Mouse (Mus musculus): ENCODE measurements around the gene Pltp.
A peak's percentile ranks its signal among the peaks of the same experiment; 100 is the strongest.

The Pltp gene

GRCm38 (mm10) chr2:164850061-164850460 lies 7.5 kb downstream of the Pltp start:
- DNase-seq (ENCODE audit: low read depth, low spot score): peak; percentile 67

GRCm38 (mm10) chr2:164845782-164846181 lies 11.7 kb downstream of the Pltp start:
- peak; percentile 52 for DNase-seq (ENCODE audit: low read depth, low spot score)

GRCm38 (mm10) chr2:164835164-164835563 lies 22.3 kb downstream of the Pltp start:
- no peak for DNase-seq (ENCODE audit: low read depth, low spot score)

GRCm38 (mm10) chr2:164834531-164834930 lies 23.0 kb downstream of the Pltp start:
- DNase-seq (ENCODE audit: low read depth, low spot score): peak; percentile 46

- DNase-seq (ENCODE audit: low read depth, low spot score): peak; percentile 92
These were observed 24.1 kb downstream of the Pltp start, which contains the start of gene Neurl2 for GRCm38 (mm10) chr2:164833314-164833959. Neurl2 (minus strand) TSS chr2:164833456.

GRCm38 (mm10) chr2:164832748-164833301 lies 24.7 kb downstream of the Pltp start, which contains the start of gene Ctsa:
Ctsa (plus strand) TSS chr2:164832873.
- DNase-seq (ENCODE audit: low read depth, low spot score): peak; percentile 88

GRCm38 (mm10) chr2:164832032-164832747 lies 25.3 kb downstream of the Pltp start:
- DNase-seq (ENCODE audit: low read depth, low spot score): no peak

- DNase-seq (ENCODE audit: low read depth, low spot score): no peak
These were observed 26.5 kb downstream of the Pltp start for GRCm38 (mm10) chr2:164831029-164831428.

GRCm38 (mm10) chr2:164829090-164829489 lies 28.4 kb downstream of the Pltp start:
- no peak for DNase-seq (ENCODE audit: low read depth, low spot score)

- DNase-seq (ENCODE audit: low read depth, low spot score): no peak
These were observed 29.1 kb downstream of the Pltp start, which contains the start of gene Spata25 for GRCm38 (mm10) chr2:164828437-164828836. Spata25 (minus strand) TSS chr2:164828537.

GRCm38 (mm10) chr2:164827146-164827850 lies 30.2 kb downstream of the Pltp start:
- no peak for DNase-seq (ENCODE audit: low read depth, low spot score)

- no peak for DNase-seq (ENCODE audit: low read depth, low spot score)
These were observed 32.0 kb downstream of the Pltp start for GRCm38 (mm10) chr2:164825521-164825920.

GRCm38 (mm10) chr2:164823969-164824368 lies 33.5 kb downstream of the Pltp start:
- no peak for DNase-seq (ENCODE audit: low read depth, low spot score)

GRCm38 (mm10) chr2:164823181-164823585 lies 34.3 kb downstream of the Pltp start:
- no peak for DNase-seq (ENCODE audit: low read depth, low spot score)

GRCm38 (mm10) chr2:164822636-164823165 lies 34.8 kb downstream of the Pltp start, which contains the start of gene Zswim1:
Zswim1 (plus strand) TSS chr2:164822686.
- peak; percentile 99 for DNase-seq (ENCODE audit: low read depth, low spot score)

GRCm38 (mm10) chr2:164821060-164821459 lies 36.5 kb downstream of the Pltp start:
- DNase-seq (ENCODE audit: low read depth, low spot score): no peak

- DNase-seq (ENCODE audit: low read depth, low spot score): no peak
These were observed 39.8 kb downstream of the Pltp start for GRCm38 (mm10) chr2:164817703-164818102.

GRCm38 (mm10) chr2:164817206-164817605 lies 40.3 kb downstream of the Pltp start:
- no peak for DNase-seq (ENCODE audit: low read depth, low spot score)

GRCm38 (mm10) chr2:164815821-164816220 lies 41.7 kb downstream of the Pltp start:
- DNase-seq (ENCODE audit: low read depth, low spot score): no peak

GRCm38 (mm10) chr2:164815348-164815747 lies 42.2 kb downstream of the Pltp start:
- DNase-seq (ENCODE audit: low read depth, low spot score): no peak

GRCm38 (mm10) chr2:164813557-164813956 lies 44.0 kb downstream of the Pltp start:
- DNase-seq (ENCODE audit: low read depth, low spot score): no peak

- DNase-seq (ENCODE audit: low read depth, low spot score): no peak
These were observed 50.9 kb downstream of the Pltp start for GRCm38 (mm10) chr2:164806614-164807013.
